Mouse (Mus musculus) olfactory bulb, adult 2 months (tissue): ENCODE measurements at regions not wholly inside any gene's neighbourhood (a gene's known extent, or its start where the extent isn't known, plus 50 kb on each side); places are given as distances from the start of the nearest gene placed in this dataset.

Source experiments
- CTCF ChIP-seq: fragments of 200-500 bp; IDR thresholded peaks from 2 replicates; pipeline ENCODE4 v1.5.1; 2012; ENCODE audit warnings: low read depth, mild to moderate bottlenecking, low read length, moderate library complexity; ENCODE audit not compliant: insufficient read depth
- POLR2A ChIP-seq: fragments of 200-500 bp; IDR thresholded peaks from 2 replicates; pipeline ENCODE4 v1.6.1; 2012; ENCODE audit warnings: mild to moderate bottlenecking, low read depth, low read length, moderate library complexity; ENCODE audit not compliant: insufficient read depth

GRCm38 (mm10) chr8:9011785-9012510 is 321.6 kb upstream of the Arglu1 start:
- TF ChIP-seq CTCF = no peak
- no peak for TF ChIP-seq POLR2A
